Mouse (Mus musculus) heart, adult 2 months (tissue): Measurements from ENCODE around the gene Vps13d.

Experiments
- CTCF ChIP-seq: fragments of 200-600 bp; IDR thresholded peaks from 2 replicates; pipeline ENCODE4 v1.8.1; 2022; ENCODE audit warnings: antibody characterized with exemption, mild to moderate bottlenecking, moderate library complexity
- EP300 ChIP-seq: fragments of 200-500 bp; IDR thresholded peaks from 2 replicates; pipeline ENCODE4 v1.6.1; 2011; ENCODE audit warnings: low read depth, low read length, control low read depth; ENCODE audit not compliant: insufficient read depth
- POLR2A ChIP-seq: fragments of 200-500 bp; IDR thresholded peaks from 2 replicates; pipeline ENCODE4 v1.6.1; 2011; ENCODE audit warnings: mild to moderate bottlenecking, low read depth, low read length, control low read depth; ENCODE audit not compliant: insufficient read depth

- TF ChIP-seq EP300 (no peak), CTCF (no peak), POLR2A (no peak)
These were observed 29.8 kb upstream of the Vps13d start for GRCm38 (mm10) chr4:145224613-145225012.
